17 mouse cellular contexts compared by ENCODE assay signal in the genomic region with DNA sequence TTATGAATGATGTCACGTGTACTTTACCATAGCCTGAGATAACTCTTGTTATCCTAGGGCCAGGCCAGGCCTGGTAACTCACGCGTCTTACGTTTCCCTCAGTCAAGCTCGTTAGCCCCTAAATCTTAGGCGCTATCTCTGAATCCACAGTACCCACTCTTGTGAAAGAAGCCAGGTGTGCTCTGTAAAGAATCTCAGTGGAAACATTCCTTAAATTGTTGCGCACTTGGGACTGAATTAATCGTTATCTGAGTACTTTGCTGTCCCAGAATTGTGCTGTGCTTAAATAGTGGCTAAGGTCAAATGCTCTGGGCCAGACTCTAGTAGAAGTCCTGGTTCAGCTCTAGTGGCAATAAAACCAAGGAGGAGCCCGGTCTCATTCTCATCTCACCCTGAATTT.
"Had no signal": no experiment of that assay in that cellular context is flagged by ENCODE, and none has a peak within 500 bp of the region (broad histone marks: within the 10 kb centered on the region; RNA-seq: fewer than 3 reads in every experiment).

No protein-coding gene starts in this region.

- H3K27ac ChIP-seq: layer of hippocampus, adult 2 months; liver, embryonic 15.5 days; macrophage; midbrain, embryonic 15.5 days; neural tube, embryonic 12.5 days had no signal

- H3K9ac ChIP-seq: liver, embryonic 15.5 days; midbrain, embryonic 15.5 days; neural tube, embryonic 12.5 days had no signal

- H3K4me2 ChIP-seq: liver, embryonic 11.5 days; liver, embryonic 15.5 days; midbrain, embryonic 11.5 days; midbrain, embryonic 15.5 days; neural tube, embryonic 12.5 days had no signal

- DNase-seq: kidney, adult 18-20 months; kidney, postnatal 10 days; kidney, postnatal 4 days; left cerebral cortex, postnatal 4 days; retina, postnatal 1 day; right cerebral cortex, postnatal 4 days; spleen, adult 18-20 months; thymus, adult 18-20 months; thymus, postnatal 14 days had no signal

- H3K27me3 ChIP-seq: liver, embryonic 15.5 days; megakaryocyte, embryonic 14.5 days; midbrain, embryonic 15.5 days; neural tube, embryonic 12.5 days had no signal

- ATAC-seq: midbrain, embryonic 15.5 days had no signal

- H3K9me3 ChIP-seq: liver, embryonic 15.5 days; midbrain, embryonic 15.5 days; neural tube, embryonic 12.5 days had no signal

- H3K36me3 ChIP-seq: liver, embryonic 15.5 days; midbrain, embryonic 15.5 days; neural tube, embryonic 12.5 days had no signal

- H3K4me3 ChIP-seq: layer of hippocampus, adult 2 months; liver, embryonic 15.5 days; megakaryocyte, embryonic 14.5 days; midbrain, embryonic 15.5 days; neural tube, embryonic 12.5 days had no signal

- H3K4me1 ChIP-seq: liver, embryonic 15.5 days; megakaryocyte, embryonic 14.5 days had no signal
